ENCODE assay signal across 10 mouse cellular contexts in the genomic region with DNA sequence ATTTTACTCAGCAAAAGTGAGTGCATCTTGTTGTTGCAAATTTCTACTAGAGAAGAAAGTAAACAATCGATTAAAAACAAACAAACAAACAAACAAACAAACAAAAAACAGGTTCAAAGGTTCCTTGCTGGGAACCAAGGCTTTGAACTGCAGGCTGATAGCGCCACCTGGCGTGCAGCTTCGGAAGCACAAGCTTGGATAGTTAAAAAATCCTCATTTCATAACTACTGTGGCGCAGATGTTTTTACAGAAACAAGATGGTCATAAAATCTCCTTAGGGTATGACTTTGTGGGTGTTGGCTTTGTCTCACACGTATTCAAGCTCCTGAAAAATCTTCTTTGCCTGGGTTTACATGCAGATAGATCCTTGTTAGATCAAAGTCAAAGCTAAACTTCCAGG. TPM values are rescaled to one million over a fixed set of nuclear protein-coding genes. Genes with fewer than 3 reads are reported as not detected.
DNase-seq lines count a peak whose midpoint lies in the region; ATAC-seq and TF ChIP-seq lines count a peak whose summit lies in the region.
"Had no signal": no experiment of that assay in that cellular context is flagged by ENCODE, and none has a peak within 500 bp of the region (broad histone marks: within the 10 kb centered on the region; RNA-seq: fewer than 3 reads in every experiment).

No protein-coding gene starts in this region.

- H3K4me1 ChIP-seq in kidney, embryonic 16.5 days (ENCODE audit: insufficient read depth, low read length): peaks cover 14% of the 10 kb centered on the region
- H3K4me1 ChIP-seq in ES-E14 (ENCODE audit: control insufficient read depth in 2 of 2, insufficient read depth in 2 of 2, low read length in 2 of 2, poor library complexity in 1 of 2): 0 out of 4 replicates have a peak, but pooled peaks cover 0 to 2% of the 10 kb centered on the region in 2 experiments
- H3K4me1 ChIP-seq in bone marrow, adult 2 months (ENCODE audit: control insufficient read depth, insufficient read depth, low read length): peaks cover 2% of the 10 kb centered on the region; the same call in 1 of the 2 replicates

- DNase-seq in kidney, adult 18-20 months: peak; percentile 55
- DNase-seq in ES-E14 (ENCODE audit: low read depth, low spot score): peak; percentile 41
- DNase-seq in forelimb bud, embryonic 11.5 days (ENCODE audit: low read depth, low spot score): peak; percentile 65
- peak; percentile 60 for DNase-seq in left cerebral cortex, postnatal 4 days
- peak; percentile 55 for DNase-seq in ovary, postnatal 14 days (ENCODE audit: low spot score)
- no peak for DNase-seq in yolk sac, embryonic 10.5 days (ENCODE audit: low spot score)

- intact Hi-C loops in left cerebral cortex, postnatal 4 days (cut with DNase I): loop anchor here (2.0 to 10.0 kb wide), 4 partner anchors 66 to 773 kb away; no protein-coding TSS in a partner anchor

- in situ Hi-C loops in ES-E14 (cut with MboI; ENCODE audit: low sequenced_read_pairs in 2 of 2, unreplicated experiment in 2 of 2): loop anchor here (5.0 to 10.0 kb wide), 3 partner anchors 361 to 773 kb away; no protein-coding TSS in a partner anchor

- H3K36me3 ChIP-seq in kidney, embryonic 16.5 days (ENCODE audit: insufficient read depth, low read length): no peaks in the 10 kb centered on the region
- H3K36me3 ChIP-seq in ES-E14 (ENCODE audit: control insufficient read depth, insufficient read depth, low read length, poor library complexity, severe bottlenecking): no peaks in the 10 kb centered on the region

- WGBS in kidney, embryonic 16.5 days: 8% methylated on average over 6 of the region's 6 CpGs
- WGBS in bone marrow, adult 2 months: 2% methylated on average over 6 of the region's 6 CpGs

- no peak overlapping the region for H3K4me3 ChIP-seq in kidney, embryonic 16.5 days (ENCODE audit: low read length)
- no peak overlapping the region for H3K4me3 ChIP-seq in ES-E14 (ENCODE audit: insufficient read depth in 1 of 2, low read depth in 1 of 2, low read length in 2 of 2, poor library complexity in 1 of 2, severe bottlenecking in 1 of 2)
- no peak overlapping the region for H3K4me3 ChIP-seq in bone marrow, adult 2 months (replicated peaks; ENCODE audit: control insufficient read depth, low read depth, low read length)

- no peaks in the 10 kb centered on the region for H3K9me3 ChIP-seq in kidney, embryonic 16.5 days (ENCODE audit: low read length)
- H3K9me3 ChIP-seq in ES-E14 (ENCODE audit: control insufficient read depth, insufficient read depth, low read depth, low read length): no peaks in the 10 kb centered on the region

- no peaks in the 10 kb centered on the region for H3K27me3 ChIP-seq in kidney, embryonic 16.5 days (ENCODE audit: insufficient read depth, low read length)

- ATAC-seq in kidney, embryonic 16.5 days (ENCODE audit: low FRiP score, low TSS enrichment): no peak

- no peak for TF ChIP-seq POLR2A in bone marrow, adult 2 months (IDR thresholded peaks at IDR 0.05; ENCODE audit: borderline replicate concordance, control insufficient read depth, low read depth, low read length)

- H3K9ac ChIP-seq in kidney, embryonic 16.5 days (replicated peaks; ENCODE audit: low read length): no peak overlapping the region
- no peak overlapping the region for H3K9ac ChIP-seq in ES-E14 (ENCODE audit: insufficient read depth, low read depth, low read length, poor library complexity, severe bottlenecking)

- TF ChIP-seq CTCF in bone marrow, adult 2 months (IDR thresholded peaks at IDR 0.05; ENCODE audit: control insufficient read depth, insufficient read depth, low read length): peak; percentile 92

- H3K4me2 ChIP-seq in kidney, embryonic 16.5 days (replicated peaks; ENCODE audit: low read depth, low read length): no peak overlapping the region

- H3K27ac ChIP-seq in kidney, embryonic 16.5 days (ENCODE audit: low read length): no peak overlapping the region
- no peak overlapping the region for H3K27ac ChIP-seq in ES-E14 (ENCODE audit: insufficient read depth, low read depth, low read length, poor library complexity, severe bottlenecking)
- no peak overlapping the region for H3K27ac ChIP-seq in bone marrow, adult 2 months (ENCODE audit: control insufficient read depth, insufficient read depth, low read depth, low read length, poor library complexity)

TF ChIP-seq in ES-E14, 5 proteins besides CTCF, POLR2A, EP300 and RAD21:
- TF ChIP-seq ZNF384 (IDR thresholded peaks at IDR 0.05; ENCODE audit: low read depth, low read length) (no peak), ZC3H11A (IDR thresholded peaks at IDR 0.05; ENCODE audit: borderline replicate concordance, low read depth, low read length) (peak; percentile 38; the same call in 1 of the 2 replicates)

RNA-seq across cellular contexts. Expression of a gene that starts 1.2 kb away (rescaled TPM):
- polyA plus RNA-seq in kidney, embryonic 16.5 days (2015; fragmentation: Nextera tagmentation; extraction: Ambion mirVana): 19.7 and 20.2 TPM in 2 replicates
- total RNA-seq in ES-E14 (2012; rRNA removed): 12.5 and 15.2 TPM in 2 replicates
- polyA plus RNA-seq in bone marrow, adult 2 months (2011; ENCODE audit: insufficient read depth, insufficient read length, low replicate concordance, missing spikeins): 5.4 and 13.5 TPM in 2 replicates
- total RNA-seq in left cerebral cortex, postnatal 4 days (2021): 10 to 100 TPM; 12.5 to 12.9 TPM

RNA-seq across cellular contexts. Expression of a gene that starts 20.4 kb away (rescaled TPM):
- not detected in 2 replicates for polyA plus RNA-seq in kidney, embryonic 16.5 days (2015; fragmentation: Nextera tagmentation; extraction: Ambion mirVana)
- not detected in 2 replicates for total RNA-seq in ES-E14 (2012; rRNA removed)
- polyA plus RNA-seq in bone marrow, adult 2 months (2011; ENCODE audit: insufficient read depth, insufficient read length, low replicate concordance, missing spikeins): not detected in 2 replicates
- not detected for total RNA-seq in left cerebral cortex, postnatal 4 days (2021)
- total RNA-seq: neutrophil, adult 5-6 weeks had no signal
- polyA plus RNA-seq: heart, embryonic 16.5 days had no signal
